Mouse (Mus musculus) heart, embryonic 13.5 days (tissue): ENCODE measurements around the gene Cdkn1c. TPM values are rescaled to one million over a fixed set of nuclear protein-coding genes. Genes with fewer than 3 reads are reported as not detected.

Experiments
- ATAC-seq: fragments of 200-750 bp; cut with Nextera tagmentation; 2 replicates; pipeline ENCODE4 v1.8.0; 2017; ENCODE audit warnings: moderate TSS enrichment; ENCODE audit not compliant: insufficient number of reproducible peaks, low FRiP score, low TSS enrichment; ENCODE audit errors: extremely low read depth
- H3K27ac ChIP-seq: fragments of 300-500 bp; sonication (generic); replicated peaks from 2 replicates; pipeline ENCODE4 v1.5.1; 2015; ENCODE audit warnings: moderate library complexity, mild to moderate bottlenecking, inconsistent platforms
- H3K27me3 ChIP-seq: fragments of 300-500 bp; sonication (generic); replicated peaks from 2 replicates; pipeline ENCODE4 v1.6.1; 2015; ENCODE audit warnings: mild to moderate bottlenecking, inconsistent platforms
- H3K36me3 ChIP-seq: fragments of 300-500 bp; sonication (generic); 2 replicates; pipeline ENCODE4 v1.6.1; 2015; ENCODE audit warnings: mild to moderate bottlenecking, inconsistent platforms
- H3K4me1 ChIP-seq: fragments of 300-500 bp; sonication (generic); 2 replicates; pipeline ENCODE4 v1.6.1; 2015; ENCODE audit warnings: inconsistent platforms
- H3K4me2 ChIP-seq: fragments of 300-500 bp; sonication (generic); 2 replicates; pipeline ENCODE4 v1.6.1; 2015; ENCODE audit warnings: inconsistent platforms, mild to moderate bottlenecking, moderate library complexity
- H3K4me3 ChIP-seq: fragments of 300-500 bp; sonication (generic); 2 replicates; pipeline ENCODE4 v1.5.1; 2015; ENCODE audit warnings: moderate library complexity, mild to moderate bottlenecking, inconsistent platforms
- H3K9ac ChIP-seq: fragments of 300-500 bp; sonication (generic); 2 replicates; pipeline ENCODE4 v1.6.1; 2015; ENCODE audit warnings: inconsistent platforms, mild to moderate bottlenecking, moderate library complexity
- H3K9me3 ChIP-seq: fragments of 300-500 bp; sonication (generic); 2 replicates; pipeline ENCODE4 v1.6.1; 2016; ENCODE audit warnings: inconsistent platforms
- WGBS: fragments of 180-500 bp; shearing (Covaris S2); methylation state at CpG from one replicate; pipeline ENCODE4 v1.1.7; 2015; ENCODE audit warnings: mixed read lengths; 5-methylcytosine and 5-hydroxymethylcytosine counted together
- polyA plus RNA-seq: library from polyadenylated mRNA; unstranded; fragments of >200 nt; fragmentation: Nextera tagmentation; extraction: Ambion mirVana; gene quantifications from 2 replicates; pipeline ENCODE4 v1.2.1, GENCODE M21; 2015

Gene Cdkn1c
- polyA plus RNA-seq, 1 experiment from 2014 or later = 621 TPM

- no peak for ATAC-seq
- Histone ChIP-seq H3K27ac (no peak overlapping the region), H3K36me3 (no peaks in the 10 kb centered on the region), H3K9me3 (no peaks in the 10 kb centered on the region), H3K4me2 (no peak overlapping the region), H3K4me1 (no peaks in the 10 kb centered on the region), H3K9ac (no peak overlapping the region), H3K27me3 (peaks cover 75% of the 10 kb centered on the region), H3K4me3 (no peak overlapping the region)
- WGBS = 63% methylated on average over 8 of the region's 8 CpGs
Measured at GRCm38 (mm10) chr7:143495104-143495961, 34.5 kb upstream of the Cdkn1c start.

GRCm38 (mm10) chr7:143493616-143494126, 32.8 kb upstream of the Cdkn1c start:
- H3K9me3 ChIP-seq = no peaks in the 10 kb centered on the region
- 66% methylated on average over 6 of the region's 6 CpGs for WGBS
- no peak overlapping the region for H3K9ac ChIP-seq
- H3K27me3 ChIP-seq = peaks cover 74% of the 10 kb centered on the region
- no peaks in the 10 kb centered on the region for H3K4me1 ChIP-seq
- H3K36me3 ChIP-seq = no peaks in the 10 kb centered on the region
- no peak overlapping the region for H3K27ac ChIP-seq
- no peak for ATAC-seq
- no peak overlapping the region for H3K4me3 ChIP-seq
- no peak overlapping the region for H3K4me2 ChIP-seq

- Histone ChIP-seq H3K4me3 (no peak overlapping the region), H3K4me1 (no peaks in the 10 kb centered on the region), H3K36me3 (no peaks in the 10 kb centered on the region), H3K4me2 (no peak overlapping the region), H3K27me3 (peaks cover 55% of the 10 kb centered on the region), H3K9ac (no peak overlapping the region), H3K27ac (no peak overlapping the region), H3K9me3 (no peaks in the 10 kb centered on the region)
- no peak for ATAC-seq
- WGBS = 71% methylated on average over 6 of the region's 6 CpGs
Measured at GRCm38 (mm10) chr7:143489735-143490134, 28.9 kb upstream of the Cdkn1c start.

GRCm38 (mm10) chr7:143482541-143482940, 21.7 kb upstream of the Cdkn1c start:
- WGBS = 23% methylated on average over 6 of the region's 6 CpGs
- H3K36me3 ChIP-seq = no peaks in the 10 kb centered on the region
- H3K9me3 ChIP-seq = no peaks in the 10 kb centered on the region
- H3K27ac ChIP-seq = no peak overlapping the region
- no peak overlapping the region for H3K4me3 ChIP-seq
- H3K27me3 ChIP-seq = peaks cover 53% of the 10 kb centered on the region
- no peak overlapping the region for H3K9ac ChIP-seq
- H3K4me1 ChIP-seq = 0 out of 2 replicates have a peak, but pooled peaks cover 2% of the 10 kb centered on the region
- no peak overlapping the region for H3K4me2 ChIP-seq
- ATAC-seq = no peak

DNA sequence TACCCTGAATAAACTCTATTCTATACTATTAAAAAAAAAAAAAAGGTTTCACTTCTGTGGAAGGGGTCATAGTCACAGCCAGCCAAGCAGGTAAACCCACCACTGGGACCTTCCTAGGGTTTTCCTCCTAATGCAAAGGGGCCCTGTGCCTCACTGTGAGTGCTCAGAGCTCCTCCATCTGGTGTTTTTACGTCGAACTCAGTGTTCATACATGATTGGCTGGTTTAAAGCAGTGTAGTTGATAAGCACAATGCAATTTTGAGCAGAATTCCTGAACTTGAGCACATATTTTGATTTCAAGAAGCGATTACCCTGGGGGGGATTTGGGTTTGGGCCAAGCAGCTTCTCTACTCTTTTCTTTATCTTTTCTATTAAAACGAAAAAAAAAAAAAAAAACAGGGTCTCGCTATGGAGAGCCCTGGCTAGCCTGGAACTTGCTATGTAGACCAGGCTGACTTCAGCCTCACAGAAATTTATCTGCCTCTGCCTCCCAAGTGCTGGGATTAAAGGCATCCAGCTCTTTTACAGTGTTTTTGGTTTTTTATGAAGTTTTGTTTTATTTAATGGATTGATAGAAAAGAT, 21.0 kb upstream of the Cdkn1c start:
- Histone ChIP-seq H3K4me2 (no peak overlapping the region), H3K27me3 (peaks cover 48% of the 10 kb centered on the region)
- 40% methylated on average over 5 of the region's 5 CpGs for WGBS

DNA sequence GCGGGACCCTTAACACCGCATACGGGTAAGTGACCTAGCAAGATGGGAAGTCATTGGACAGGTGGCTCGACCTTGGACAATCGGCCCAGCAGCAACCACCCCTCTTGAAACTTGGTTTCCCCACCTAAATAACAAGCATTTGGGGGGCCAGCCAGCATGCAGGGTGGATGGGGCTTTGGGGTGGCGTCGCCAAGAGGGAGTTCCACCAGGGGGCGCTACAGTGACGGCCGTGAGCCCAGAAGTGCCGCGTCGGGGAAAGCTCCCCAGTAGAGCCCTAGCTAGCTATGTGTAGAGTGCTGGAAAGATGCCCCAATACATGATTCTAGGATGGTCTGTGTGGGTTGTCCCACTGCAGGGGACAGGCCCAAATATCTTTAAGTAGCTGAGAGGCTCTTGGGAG, 19.6 kb upstream of the Cdkn1c start:
- no peaks in the 10 kb centered on the region for H3K36me3 ChIP-seq
- no peaks in the 10 kb centered on the region for H3K9me3 ChIP-seq
- no peak overlapping the region for H3K9ac ChIP-seq
- 0 out of 2 replicates have a peak, but pooled peaks cover 2% of the 10 kb centered on the region for H3K4me1 ChIP-seq
- H3K4me2 ChIP-seq = no peak overlapping the region
- no peak for ATAC-seq
- no peak overlapping the region for H3K27ac ChIP-seq
- WGBS = 23% methylated on average over 13 of the region's 13 CpGs
- no peak overlapping the region for H3K4me3 ChIP-seq
- peaks cover 58% of the 10 kb centered on the region for H3K27me3 ChIP-seq

More for the DNA sequence above, 21.0 kb upstream of the Cdkn1c start:
- no peak for ATAC-seq
- H3K36me3 ChIP-seq = no peaks in the 10 kb centered on the region
- H3K27ac ChIP-seq = no peak overlapping the region
- no peak overlapping the region for H3K9ac ChIP-seq
- H3K9me3 ChIP-seq = no peaks in the 10 kb centered on the region
- 0 out of 2 replicates have a peak, but pooled peaks cover 2% of the 10 kb centered on the region for H3K4me1 ChIP-seq
- H3K4me3 ChIP-seq = no peak overlapping the region

DNA sequence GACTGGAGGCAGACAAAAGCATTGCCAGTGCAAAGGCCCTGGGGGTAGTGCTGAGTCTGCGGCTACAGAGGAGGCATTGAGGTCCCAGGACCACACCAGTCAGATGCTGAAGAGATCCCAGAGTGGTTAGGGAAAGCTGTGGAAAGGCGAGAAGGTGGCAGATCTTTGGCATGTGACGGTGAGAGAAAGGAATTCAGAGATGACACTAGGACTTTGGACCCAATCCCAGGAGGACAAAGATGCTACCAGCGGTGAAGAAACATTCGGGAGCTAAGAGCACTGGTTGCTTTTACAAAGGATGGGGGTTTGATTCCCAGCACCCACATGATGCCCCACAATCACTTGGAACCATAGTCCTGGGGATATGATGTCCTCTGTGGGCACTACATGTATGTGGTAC, 16.9 kb upstream of the Cdkn1c start:
- Histone ChIP-seq H3K4me1 (0 out of 2 replicates have a peak, but pooled peaks cover 4% of the 10 kb centered on the region), H3K9ac (no peak overlapping the region), H3K36me3 (no peaks in the 10 kb centered on the region), H3K27me3 (peaks cover 51% of the 10 kb centered on the region), H3K27ac (no peak overlapping the region), H3K9me3 (no peaks in the 10 kb centered on the region), H3K4me3 (no peak overlapping the region), H3K4me2 (no peak overlapping the region)
- ATAC-seq = no peak
- WGBS = 81% methylated on average over 5 of the region's 5 CpGs

DNA sequence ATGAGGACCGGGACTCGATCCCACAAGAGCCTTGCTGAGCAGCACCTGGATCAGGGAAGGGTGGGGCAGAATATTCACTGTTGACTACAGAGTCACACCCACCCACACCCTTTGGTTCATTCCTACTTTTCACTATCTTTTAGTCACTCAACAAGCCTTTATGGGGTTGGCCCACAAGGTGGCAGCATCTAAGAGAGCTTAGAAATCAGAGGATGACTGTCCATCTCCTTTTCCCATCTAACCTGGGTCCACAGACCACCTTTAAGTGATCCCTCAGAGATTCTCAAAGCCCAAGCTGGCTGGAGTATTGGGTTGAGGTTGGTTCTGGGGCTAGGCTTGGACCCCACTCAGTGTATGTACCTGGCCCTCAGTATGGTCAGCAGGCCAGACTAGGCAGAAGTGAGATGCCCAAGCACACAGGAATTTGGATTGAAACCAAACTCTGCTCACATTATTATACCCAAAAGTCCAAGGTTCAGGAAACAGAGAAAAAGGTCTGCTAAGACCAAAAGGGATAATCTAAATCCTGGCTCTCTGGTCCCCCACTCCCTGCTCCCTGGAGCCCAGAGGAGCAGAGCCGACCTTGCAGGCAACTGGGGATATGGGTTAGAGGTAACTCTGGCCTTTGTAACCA, 16.0 kb upstream of the Cdkn1c start:
- 0 out of 2 replicates have a peak, but pooled peaks cover 2% of the 10 kb centered on the region for H3K4me1 ChIP-seq
- no peaks in the 10 kb centered on the region for H3K9me3 ChIP-seq
- no peak overlapping the region for H3K9ac ChIP-seq
- no peak overlapping the region for H3K27ac ChIP-seq
- no peaks in the 10 kb centered on the region for H3K36me3 ChIP-seq
- peaks cover 42% of the 10 kb centered on the region for H3K27me3 ChIP-seq
- H3K4me2 ChIP-seq = no peak overlapping the region
- ATAC-seq = no peak
- WGBS = 75% methylated on average over 3 of the region's 3 CpGs
- H3K4me3 ChIP-seq = no peak overlapping the region

DNA sequence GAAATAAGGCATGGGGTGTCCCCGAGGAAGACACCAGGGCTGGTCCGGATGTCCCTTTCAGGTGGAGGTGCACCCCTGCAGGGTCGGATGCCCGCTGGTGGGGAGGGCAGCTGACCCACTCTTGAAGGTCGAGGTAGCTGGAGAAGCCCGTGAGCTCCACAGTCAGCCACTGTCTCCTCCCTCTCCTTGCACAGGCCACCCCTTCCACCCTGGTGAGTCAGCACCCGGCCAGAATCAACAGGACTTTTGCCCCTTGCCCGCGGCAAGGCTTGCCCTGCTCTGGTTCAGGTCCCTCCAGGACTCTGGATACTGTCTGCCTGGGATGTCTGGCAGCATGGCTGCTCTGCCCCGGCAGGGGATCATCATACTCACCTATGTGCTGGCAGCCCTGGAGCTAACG, 15.0 kb upstream of the Cdkn1c start:
- H3K9ac ChIP-seq = no peak overlapping the region
- no peak for ATAC-seq
- 0 out of 2 replicates have a peak, but pooled peaks cover 2% of the 10 kb centered on the region for H3K4me1 ChIP-seq
- no peaks in the 10 kb centered on the region for H3K36me3 ChIP-seq
- H3K4me2 ChIP-seq = no peak overlapping the region
- no peaks in the 10 kb centered on the region for H3K9me3 ChIP-seq
- 61% methylated on average over 11 of the region's 11 CpGs for WGBS
- no peak overlapping the region for H3K27ac ChIP-seq
- no peak overlapping the region for H3K4me3 ChIP-seq
- peaks cover 36% of the 10 kb centered on the region for H3K27me3 ChIP-seq

GRCm38 (mm10) chr7:143474811-143475210, 14.0 kb upstream of the Cdkn1c start:
- Histone ChIP-seq H3K9me3 (no peaks in the 10 kb centered on the region), H3K9ac (no peak overlapping the region), H3K4me3 (no peak overlapping the region), H3K4me2 (no peak overlapping the region), H3K27ac (no peak overlapping the region), H3K4me1 (peaks cover 3% of the 10 kb centered on the region), H3K27me3 (peaks cover 28% of the 10 kb centered on the region), H3K36me3 (no peaks in the 10 kb centered on the region)
- WGBS = 30% methylated on average over 10 of the region's 10 CpGs
- ATAC-seq = no peak

GRCm38 (mm10) chr7:143473347-143474101, 12.7 kb upstream of the Cdkn1c start, which contains the start of gene Slc22a18:
Gene Slc22a18, plus strand, starts transcription at chr7:143473736.
- H3K36me3 ChIP-seq = no peaks in the 10 kb centered on the region
- no peak within 1 kb of the TSS for H3K27ac ChIP-seq
- peaks cover 8% of the 10 kb centered on the region for H3K4me1 ChIP-seq
- peak within 1 kb of the TSS; percentile 19; the same call in 1 of the 2 replicates for H3K4me2 ChIP-seq
- 46% methylated on average over 4 of the region's 4 CpGs for WGBS
- ATAC-seq = no peak
- no peak within 1 kb of the TSS for H3K9ac ChIP-seq
- H3K27me3 ChIP-seq = peaks cover 16% of the 10 kb centered on the region
- H3K4me3 ChIP-seq = no peak within 1 kb of the TSS
- no peaks in the 10 kb centered on the region for H3K9me3 ChIP-seq
